Mouse (Mus musculus) urinary bladder, postnatal 14 days (tissue): ENCODE measurements around the gene Dagla.

Experiments
- DNase-seq: peaks from one replicate; pipeline ENCODE4 v3.0.0; 2021; ENCODE audit warnings: low spot score

The Dagla gene

GRCm38 (mm10) chr19:10238477-10238876, 66.2 kb downstream of the Dagla start:
- DNase-seq: peak; percentile 29

GRCm38 (mm10) chr19:10235784-10236565, 68.7 kb downstream of the Dagla start:
- no peak for DNase-seq

GRCm38 (mm10) chr19:10232327-10233017, 72.2 kb downstream of the Dagla start:
- no peak for DNase-seq

- DNase-seq: no peak
Measured at GRCm38 (mm10) chr19:10231871-10232270, 72.8 kb downstream of the Dagla start.

GRCm38 (mm10) chr19:10231016-10231415, 73.7 kb downstream of the Dagla start:
- no peak for DNase-seq

GRCm38 (mm10) chr19:10225767-10226166, 78.9 kb downstream of the Dagla start:
- DNase-seq: peak; percentile 31

- no peak for DNase-seq
Measured at GRCm38 (mm10) chr19:10224637-10225453, 79.8 kb downstream of the Dagla start.

GRCm38 (mm10) chr19:10223561-10223960, 81.1 kb downstream of the Dagla start:
- DNase-seq: no peak

- DNase-seq: no peak
Measured at GRCm38 (mm10) chr19:10222656-10223055, 82.0 kb downstream of the Dagla start.

- no peak for DNase-seq
Measured at GRCm38 (mm10) chr19:10221585-10221984, 83.1 kb downstream of the Dagla start.

- DNase-seq: no peak
Measured at GRCm38 (mm10) chr19:10219593-10219992, 85.1 kb downstream of the Dagla start.

GRCm38 (mm10) chr19:10219108-10219507, 85.6 kb downstream of the Dagla start:
- peak; percentile 61 for DNase-seq

- DNase-seq: no peak
Measured at GRCm38 (mm10) chr19:10216101-10216500, 88.6 kb downstream of the Dagla start.

GRCm38 (mm10) chr19:10213796-10214471, 90.7 kb downstream of the Dagla start:
- no peak for DNase-seq

GRCm38 (mm10) chr19:10210885-10211284, 93.8 kb downstream of the Dagla start:
- DNase-seq: no peak

GRCm38 (mm10) chr19:10208851-10209250, 95.8 kb downstream of the Dagla start:
- DNase-seq: no peak

GRCm38 (mm10) chr19:10205051-10205450, 99.6 kb downstream of the Dagla start:
- no peak for DNase-seq

- DNase-seq: no peak
Measured at GRCm38 (mm10) chr19:10204616-10205001, 100.1 kb downstream of the Dagla start.

GRCm38 (mm10) chr19:10203848-10204615, 100.6 kb downstream of the Dagla start, which contains the start of the genes Tmem258 and Fen1:
Tmem258 (plus strand) TSS chr19:10204014.
Fen1 (minus strand) TSS chr19:10204169.
- DNase-seq: peak; percentile 90

GRCm38 (mm10) chr19:10203146-10203847, 101.4 kb downstream of the Dagla start:
- DNase-seq: no peak
